Mouse (Mus musculus) lung, embryonic 16.5 days (tissue): ENCODE results near the gene BC030499. TPM values are rescaled to one million over a fixed set of nuclear protein-coding genes. Genes with fewer than 3 reads are reported as not detected.
"Not testable (repeated sequence)": the region's sequence is repeated elsewhere in the genome, so short reads cannot be mapped to it uniquely, and the experiment has no call there.

ENCODE experiments used
- ATAC-seq: fragments of 200-750 bp; cut with Nextera tagmentation; 2 replicates; pipeline ENCODE4 v1.8.0; 2017; ENCODE audit warnings: low read depth, mild to moderate bottlenecking, moderate library complexity
- H3K27ac ChIP-seq: fragments of 300-500 bp; sonication (generic); 2 replicates; pipeline ENCODE4 v1.5.1; 2014; ENCODE audit warnings: mild to moderate bottlenecking, control low read depth, low read length
- H3K27me3 ChIP-seq: fragments of 300-500 bp; sonication (generic); 2 replicates; pipeline ENCODE4 v1.6.1; 2014; ENCODE audit warnings: low read depth, low read length, mixed read lengths; ENCODE audit not compliant: control insufficient read depth, insufficient read depth
- H3K36me3 ChIP-seq: fragments of 300-500 bp; sonication (generic); 2 replicates; pipeline ENCODE4 v1.6.1; 2014; ENCODE audit warnings: low read length; ENCODE audit not compliant: control insufficient read depth, insufficient read depth
- H3K4me1 ChIP-seq: fragments of 300-500 bp; sonication (generic); replicated peaks from 2 replicates; pipeline ENCODE4 v1.6.1; 2014; ENCODE audit warnings: low read length, mixed read lengths; ENCODE audit not compliant: control insufficient read depth, insufficient read depth
- H3K4me2 ChIP-seq: fragments of 300-500 bp; sonication (generic); 2 replicates; pipeline ENCODE4 v1.6.1; 2014; ENCODE audit warnings: low read depth, low read length, control low read depth
- H3K4me3 ChIP-seq: fragments of 300-500 bp; sonication (generic); 2 replicates; pipeline ENCODE4 v1.5.1; 2014; ENCODE audit warnings: mild to moderate bottlenecking, low read length, control low read depth
- H3K9ac ChIP-seq: fragments of 300-500 bp; sonication (generic); 2 replicates; pipeline ENCODE4 v1.6.1; 2014; ENCODE audit warnings: low read length, control low read depth
- H3K9me3 ChIP-seq: fragments of 300-500 bp; sonication (generic); 2 replicates; pipeline ENCODE4 v1.6.1; 2016; ENCODE audit warnings: low read length; ENCODE audit not compliant: control insufficient read depth
- WGBS: fragments of 180-500 bp; shearing (Covaris S2); extraction: QIAGEN DNeasy Blood & Tissue Kit; methylation state at CpG from one replicate; pipeline ENCODE4 v1.1.7; 2014; 5-methylcytosine and 5-hydroxymethylcytosine counted together
- polyA plus RNA-seq: library from polyadenylated mRNA; unstranded; fragments of >200 nt; fragmentation: Nextera tagmentation; extraction: Ambion mirVana; gene quantifications from 2 replicates; pipeline ENCODE4 v1.2.1, GENCODE M21; 2015

The BC030499 gene
- polyA plus RNA-seq, 1 experiment from 2014 or later = 0.13 TPM

- Histone ChIP-seq H3K4me3 (peak within 1 kb of the TSS; percentile 87), H3K36me3 (peaks cover 23% of the 10 kb centered on the region), H3K4me1 (peaks cover 10% of the 10 kb centered on the region), H3K27me3 (no peaks in the 10 kb centered on the region; the same call in 1 of the 2 replicates), H3K27ac (peak within 1 kb of the TSS; percentile 86), H3K9me3 (no peaks in the 10 kb centered on the region), H3K4me2 (peak within 1 kb of the TSS; percentile 69), H3K9ac (peak within 1 kb of the TSS; percentile 84)
- under 1% methylated on average over 98 of the region's 115 CpGs for WGBS
- peak; percentile 97 for ATAC-seq
Observed at GRCm38 (mm10) chr11:78261380-78262352, 29.0 kb upstream of the BC030499 start, which contains the start of gene 2610507B11Rik. Gene 2610507B11Rik (plus strand): TSS chr11:78261752.

DNA sequence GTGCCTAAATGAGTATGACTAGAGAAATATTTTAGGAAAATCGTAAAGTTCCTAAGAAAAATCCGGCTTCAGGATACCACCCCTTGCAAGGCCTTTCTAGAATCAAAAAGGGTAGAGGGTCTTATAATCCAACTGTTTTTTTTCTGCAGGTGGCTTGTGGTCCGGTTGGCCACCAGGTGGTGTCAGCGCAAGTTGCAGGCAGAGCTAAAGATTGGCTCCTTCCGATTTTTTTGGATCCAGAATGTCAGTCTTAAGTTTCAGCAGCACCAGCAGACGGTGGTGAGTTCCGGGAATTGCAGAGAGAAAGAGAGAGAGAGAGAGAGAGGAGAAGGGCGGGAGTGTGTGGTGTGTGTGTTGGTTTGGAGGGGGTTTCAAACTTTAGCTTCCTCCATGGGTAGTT, 28.1 kb upstream of the BC030499 start:
- Histone ChIP-seq H3K9ac (peak overlapping the region; percentile 84), H3K4me2 (peak overlapping the region; percentile 69), H3K9me3 (no peaks in the 10 kb centered on the region), H3K27ac (peak overlapping the region; percentile 36; the same call in 1 of the 2 replicates), H3K36me3 (peaks cover 27% of the 10 kb centered on the region), H3K4me1 (peaks cover 10% of the 10 kb centered on the region), H3K27me3 (no peaks in the 10 kb centered on the region), H3K4me3 (peak overlapping the region; percentile 87)
- ATAC-seq = no peak
- WGBS = 2% methylated on average over 8 of the region's 8 CpGs

GRCm38 (mm10) chr11:78265571-78265970, 25.1 kb upstream of the BC030499 start:
- no peak overlapping the region for H3K9ac ChIP-seq
- H3K9me3 ChIP-seq = no peaks in the 10 kb centered on the region
- peaks cover 45% of the 10 kb centered on the region for H3K36me3 ChIP-seq
- H3K4me3 ChIP-seq = no peak overlapping the region
- H3K27me3 ChIP-seq = no peaks in the 10 kb centered on the region
- peaks cover 10% of the 10 kb centered on the region for H3K4me1 ChIP-seq
- no peak overlapping the region for H3K27ac ChIP-seq
- H3K4me2 ChIP-seq = no peak overlapping the region
- no peak for ATAC-seq
- 91% methylated on average over 6 of the region's 6 CpGs for WGBS

- ATAC-seq = no peak
- no peak overlapping the region for H3K4me2 ChIP-seq
- H3K4me3 ChIP-seq = no peak overlapping the region
Observed at GRCm38 (mm10) chr11:78271986-78272385, 18.7 kb upstream of the BC030499 start.

DNA sequence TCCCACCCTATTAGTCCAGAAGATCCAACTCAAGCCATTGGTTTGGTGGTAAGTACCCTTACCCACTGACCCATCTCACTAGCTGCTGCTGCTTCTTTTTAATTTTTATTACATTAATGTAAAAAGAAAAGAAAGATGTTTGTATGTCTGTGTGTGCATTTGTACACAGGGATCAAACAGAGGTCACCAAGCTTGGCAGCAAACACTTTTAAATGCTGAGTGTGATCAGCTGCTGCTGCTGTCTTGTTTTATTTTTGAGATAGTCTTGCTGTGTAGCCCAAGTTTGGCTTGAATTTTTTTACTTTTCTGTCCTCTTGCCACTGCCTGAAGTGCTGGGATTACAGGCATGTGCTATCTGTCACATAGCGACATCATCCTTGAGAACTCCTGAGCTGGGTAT, 15.0 kb upstream of the BC030499 start:
- 100% methylated on average over 1 of the region's 1 CpGs for WGBS
- H3K4me1 ChIP-seq = no peaks in the 10 kb centered on the region
- H3K4me2 ChIP-seq = no peak overlapping the region
- H3K27ac ChIP-seq = no peak overlapping the region
- no peaks in the 10 kb centered on the region for H3K27me3 ChIP-seq
- H3K4me3 ChIP-seq = no peak overlapping the region
- no peak for ATAC-seq
- peaks cover 63% of the 10 kb centered on the region for H3K36me3 ChIP-seq
- no peaks in the 10 kb centered on the region for H3K9me3 ChIP-seq
- H3K9ac ChIP-seq = no peak overlapping the region

More at GRCm38 (mm10) chr11:78271986-78272385, 18.7 kb upstream of the BC030499 start:
- WGBS = 79% methylated on average over 13 of the region's 13 CpGs
- Histone ChIP-seq H3K27me3 (no peaks in the 10 kb centered on the region), H3K27ac (no peak overlapping the region), H3K4me1 (no peaks in the 10 kb centered on the region), H3K36me3 (peaks cover 67% of the 10 kb centered on the region), H3K9ac (no peak overlapping the region), H3K9me3 (no peaks in the 10 kb centered on the region)

DNA sequence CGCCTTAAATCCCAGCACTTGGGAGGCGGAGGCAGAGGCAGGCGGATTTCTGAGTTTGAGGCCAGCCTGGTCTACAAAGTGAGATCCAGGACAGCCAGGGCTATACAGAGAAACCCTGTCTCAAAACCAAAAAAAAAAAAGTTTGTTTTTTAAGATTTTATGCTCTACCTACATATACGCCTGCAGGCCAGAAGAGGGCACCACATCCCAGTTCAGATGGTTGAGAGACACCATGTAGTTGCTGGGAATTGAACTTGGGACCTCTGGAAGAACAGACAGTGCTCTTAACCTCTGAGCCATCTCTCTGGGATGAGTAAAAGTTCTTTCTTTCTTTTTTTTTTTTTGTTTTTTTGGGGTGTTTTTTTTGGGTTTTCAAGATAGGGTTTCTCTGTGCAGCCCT, 14.5 kb upstream of the BC030499 start:
- not testable (repeated sequence) for H3K4me1 ChIP-seq, H3K4me2 ChIP-seq, H3K27ac ChIP-seq, H3K9me3 ChIP-seq, ATAC-seq, H3K4me3 ChIP-seq, H3K27me3 ChIP-seq, H3K9ac ChIP-seq
- peaks cover 65% of the 10 kb centered on the region for H3K36me3 ChIP-seq
- WGBS = 94% methylated on average over 4 of the region's 4 CpGs

DNA sequence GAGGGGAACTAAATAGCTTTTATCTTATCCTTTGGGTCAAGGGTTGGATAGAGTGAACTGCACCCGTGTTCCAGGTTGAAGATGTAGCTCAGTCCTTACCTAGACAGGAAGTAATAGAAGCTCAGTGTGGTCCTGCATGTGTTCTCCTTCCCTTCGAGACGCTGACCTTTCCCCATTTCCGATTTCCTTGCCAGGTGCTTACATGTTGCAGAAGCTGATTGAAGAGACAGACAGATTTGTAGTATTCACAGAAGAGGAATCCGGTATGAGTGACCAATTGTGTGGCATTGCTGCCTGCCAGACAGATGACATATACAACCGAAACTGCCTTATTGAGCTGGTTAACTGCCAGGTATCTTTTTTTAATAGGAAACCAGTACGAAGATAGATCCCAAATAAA, 11.8 kb upstream of the BC030499 start:
- H3K36me3 ChIP-seq = peaks cover 62% of the 10 kb centered on the region
- H3K4me2 ChIP-seq = no peak overlapping the region
- H3K4me3 ChIP-seq = no peak overlapping the region
- no peaks in the 10 kb centered on the region for H3K9me3 ChIP-seq
- no peaks in the 10 kb centered on the region for H3K4me1 ChIP-seq
- H3K27ac ChIP-seq = no peak overlapping the region
- no peaks in the 10 kb centered on the region for H3K27me3 ChIP-seq
- no peak overlapping the region for H3K9ac ChIP-seq
- no peak for ATAC-seq
- 80% methylated on average over 7 of the region's 7 CpGs for WGBS

GRCm38 (mm10) chr11:78279586-78279985, 11.1 kb upstream of the BC030499 start:
- Histone ChIP-seq H3K4me1 (no peaks in the 10 kb centered on the region), H3K9me3 (no peaks in the 10 kb centered on the region), H3K27ac (no peak overlapping the region), H3K4me2 (no peak overlapping the region), H3K9ac (no peak overlapping the region), H3K4me3 (no peak overlapping the region), H3K27me3 (no peaks in the 10 kb centered on the region), H3K36me3 (peaks cover 65% of the 10 kb centered on the region)
- no peak for ATAC-seq
- WGBS = 88% methylated on average over 4 of the region's 4 CpGs

DNA sequence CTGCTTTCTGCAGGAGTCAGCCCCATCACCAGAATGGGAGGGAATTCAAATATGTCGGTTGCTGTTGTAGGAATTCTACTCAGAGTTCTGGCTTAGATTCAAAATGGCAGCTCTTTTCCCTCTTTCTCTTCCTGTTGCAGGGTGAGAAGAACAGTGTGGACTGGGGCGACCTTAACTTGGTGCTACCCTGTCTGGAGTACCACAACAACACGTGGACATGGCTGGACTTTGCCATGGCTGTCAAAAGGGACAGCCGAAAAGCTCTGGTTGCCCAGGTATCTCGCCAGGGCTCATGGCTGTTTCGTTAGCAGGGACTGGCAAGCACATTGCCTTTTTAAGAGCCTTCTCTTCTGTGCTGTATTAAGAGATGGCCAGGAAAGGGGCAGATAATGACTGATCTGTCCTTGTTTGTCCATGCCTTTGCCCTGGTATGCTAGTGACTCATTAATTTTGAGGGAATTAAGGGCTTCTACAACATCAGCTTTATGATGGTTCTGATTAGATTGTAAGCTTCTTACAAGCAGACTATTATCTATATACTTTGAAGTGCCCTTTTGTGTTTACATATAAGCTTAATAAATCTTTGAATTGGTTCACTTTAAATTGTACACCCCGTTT, 1.4 kb upstream of the BC030499 start:
- peaks cover 43% of the 10 kb centered on the region for H3K36me3 ChIP-seq
- H3K4me2 ChIP-seq = no peak overlapping the region
- no peak for ATAC-seq
- H3K9me3 ChIP-seq = no peaks in the 10 kb centered on the region
- H3K27ac ChIP-seq = no peak overlapping the region
- no peaks in the 10 kb centered on the region for H3K4me1 ChIP-seq
- H3K4me3 ChIP-seq = no peak overlapping the region
- H3K9ac ChIP-seq = no peak overlapping the region
- WGBS = 90% methylated on average over 7 of the region's 7 CpGs
- H3K27me3 ChIP-seq = no peaks in the 10 kb centered on the region
